Mouse (Mus musculus) v-Abl transformed pro-B cells (cell line): Measurements from ENCODE around the gene Dap.

ENCODE experiments used
- in situ Hi-C, 2 experiments: fragments of 400-800 bp; cut with MboI; formaldehyde crosslinking; loops; one replicate each; pipeline ENCODE4 v1.15.1; 2025; ENCODE audit not compliant: unreplicated experiment in 2 of 2

Dap gene

DNA sequence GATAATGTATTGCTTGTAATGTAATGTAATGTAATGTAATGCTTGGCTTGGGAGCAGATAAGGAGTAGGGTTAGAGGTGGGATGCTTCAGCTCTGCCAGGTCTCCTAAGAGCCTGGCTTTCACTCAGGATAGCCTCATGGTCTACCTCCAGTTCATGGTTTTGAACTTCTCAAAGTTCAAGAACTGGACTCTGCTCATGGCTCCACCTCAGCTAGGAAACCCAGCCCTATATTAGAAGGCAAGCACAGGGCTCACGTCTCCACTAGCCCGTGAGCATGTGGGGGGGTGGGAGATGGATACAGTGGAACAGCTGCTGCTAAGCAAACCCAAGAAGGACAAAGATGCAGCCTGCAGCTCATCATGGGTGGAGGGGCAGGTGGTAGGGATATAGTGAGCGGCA is 61.6 kb downstream of the Dap start:
- in situ Hi-C loops: no loop called here

DNA sequence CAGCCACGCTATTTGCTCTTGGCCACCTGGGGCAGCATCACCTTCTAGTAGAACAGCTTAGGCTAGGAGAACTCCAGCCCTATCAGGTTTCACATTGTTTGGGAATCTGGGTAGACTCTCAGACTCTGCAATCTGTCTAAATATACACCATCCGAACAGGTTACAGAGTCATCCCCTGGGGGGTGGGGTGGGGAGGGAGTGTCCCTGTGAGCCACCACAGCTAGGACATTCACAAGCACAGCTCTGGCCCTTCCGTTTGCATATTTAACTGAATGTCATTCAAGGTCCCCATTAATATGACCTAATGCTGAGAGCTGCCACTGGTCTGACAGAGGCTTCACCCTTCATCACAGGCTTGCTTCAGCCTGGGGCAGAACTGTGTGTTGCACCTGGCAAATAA is 68.5 kb downstream of the Dap start:
- in situ Hi-C loops: no loop called here

DNA sequence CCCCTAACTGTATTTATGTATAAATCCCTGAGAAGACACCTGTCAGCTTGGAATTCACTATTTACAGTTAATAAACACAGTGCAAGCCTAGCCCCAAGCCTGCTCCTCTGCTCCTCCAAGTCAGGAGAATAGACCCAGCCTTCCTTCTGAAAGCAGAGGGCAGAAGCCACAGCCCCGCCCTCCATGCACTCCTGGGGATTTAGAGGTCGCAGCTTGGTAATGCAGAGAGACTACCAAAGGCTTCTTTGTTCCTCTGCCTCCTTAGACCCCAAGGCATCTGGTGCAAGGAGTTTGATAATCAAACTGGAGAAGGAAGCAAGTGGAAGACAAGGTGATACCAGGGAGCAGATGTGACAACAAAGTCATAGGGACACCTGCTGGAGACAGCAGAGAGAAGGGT is 70.2 kb downstream of the Dap start:
- in situ Hi-C loops: no loop called here

DNA sequence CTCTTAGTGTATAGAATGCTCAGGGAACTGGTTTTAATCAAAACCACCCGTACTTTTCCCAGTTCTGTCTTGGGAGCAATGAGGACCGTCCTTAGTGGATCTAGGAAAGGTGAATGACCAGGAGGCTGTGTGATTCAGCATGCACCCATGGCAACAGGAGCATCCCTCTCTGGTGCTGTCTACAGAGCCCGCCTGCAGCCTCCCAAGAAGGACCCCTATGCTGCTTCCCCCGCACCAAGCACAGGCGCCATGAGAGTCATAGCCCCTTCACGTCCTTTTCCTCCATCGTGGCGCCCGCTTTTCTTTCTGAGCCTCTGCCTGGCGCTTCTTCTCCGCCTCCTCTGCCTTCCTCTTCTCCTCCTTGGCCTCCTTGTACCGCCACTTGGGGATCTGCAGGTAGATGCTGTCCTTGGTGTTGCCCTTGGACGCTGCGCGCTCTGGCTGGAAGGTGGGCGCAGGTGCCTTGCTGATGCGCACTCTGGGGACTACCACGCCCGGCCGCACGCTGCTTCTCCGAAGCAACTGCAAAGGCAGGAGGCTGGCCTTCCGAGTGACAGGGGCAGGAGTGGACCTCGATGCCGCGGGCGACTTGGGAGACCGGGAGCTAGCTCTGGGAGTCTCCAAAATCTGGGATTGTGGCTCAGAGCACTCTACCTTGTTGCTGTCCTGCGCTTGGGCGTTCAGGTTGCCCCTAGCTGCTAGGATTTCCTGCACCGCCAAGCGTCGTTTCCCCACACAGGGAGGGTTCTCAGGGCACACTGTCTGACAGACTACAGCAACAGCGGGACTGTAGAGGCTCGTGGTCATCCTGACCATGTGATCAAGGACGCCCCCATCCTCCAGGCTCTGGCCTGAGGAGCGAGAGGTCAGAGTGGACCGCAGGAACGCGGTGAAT is 73.0 kb downstream of the Dap start:
- in situ Hi-C loops: no loop called here

DNA sequence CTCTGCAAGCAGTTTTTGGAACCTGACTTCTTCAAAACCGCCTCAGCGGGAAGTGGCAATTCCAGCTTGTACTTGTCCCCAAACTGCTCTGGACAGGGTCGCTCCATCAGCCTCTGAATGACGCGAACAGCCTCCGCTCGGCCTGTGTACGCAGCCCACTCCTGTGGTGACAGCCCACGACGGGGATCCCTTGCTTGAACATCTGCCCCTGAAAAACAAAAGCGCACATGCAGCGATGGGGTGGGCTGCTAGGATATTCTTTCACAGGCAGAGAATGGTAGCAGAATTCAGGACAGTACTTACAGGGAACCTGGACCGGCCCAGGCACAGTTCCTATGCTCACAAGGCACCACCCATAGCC is 73.6 kb downstream of the Dap start:
- in situ Hi-C loops: no loop called here

DNA sequence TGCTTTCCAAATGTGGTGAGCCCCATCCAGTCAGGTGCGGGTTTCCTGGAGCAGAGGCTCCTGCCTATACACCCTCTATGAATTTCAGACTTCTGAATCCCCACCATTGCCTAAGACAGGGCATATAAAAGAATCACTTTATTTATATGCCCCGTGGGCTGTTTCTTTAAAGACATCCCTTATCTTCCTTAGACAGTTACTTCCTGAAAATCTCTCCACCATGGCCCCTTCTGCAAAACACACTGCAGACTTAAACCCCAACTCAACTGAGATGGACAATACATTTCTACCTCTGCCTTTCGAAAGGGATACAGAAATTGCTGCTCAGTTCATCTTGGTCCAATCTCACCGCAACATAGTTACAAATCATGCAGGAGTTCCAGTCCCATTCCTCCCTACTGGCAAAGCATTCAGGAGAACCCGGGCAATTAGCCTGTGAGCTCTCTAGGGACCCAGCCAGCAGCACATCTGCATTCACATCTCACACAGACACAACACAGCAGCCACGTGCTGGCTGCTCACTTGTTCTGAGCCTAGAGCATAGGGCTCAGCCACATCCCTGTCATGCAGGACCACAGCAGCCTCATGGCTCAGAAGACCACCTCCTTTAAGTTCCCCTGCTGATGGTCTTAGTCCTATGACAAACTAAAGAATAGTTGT is 75.3 kb downstream of the Dap start:
- in situ Hi-C loops: no loop called here

DNA sequence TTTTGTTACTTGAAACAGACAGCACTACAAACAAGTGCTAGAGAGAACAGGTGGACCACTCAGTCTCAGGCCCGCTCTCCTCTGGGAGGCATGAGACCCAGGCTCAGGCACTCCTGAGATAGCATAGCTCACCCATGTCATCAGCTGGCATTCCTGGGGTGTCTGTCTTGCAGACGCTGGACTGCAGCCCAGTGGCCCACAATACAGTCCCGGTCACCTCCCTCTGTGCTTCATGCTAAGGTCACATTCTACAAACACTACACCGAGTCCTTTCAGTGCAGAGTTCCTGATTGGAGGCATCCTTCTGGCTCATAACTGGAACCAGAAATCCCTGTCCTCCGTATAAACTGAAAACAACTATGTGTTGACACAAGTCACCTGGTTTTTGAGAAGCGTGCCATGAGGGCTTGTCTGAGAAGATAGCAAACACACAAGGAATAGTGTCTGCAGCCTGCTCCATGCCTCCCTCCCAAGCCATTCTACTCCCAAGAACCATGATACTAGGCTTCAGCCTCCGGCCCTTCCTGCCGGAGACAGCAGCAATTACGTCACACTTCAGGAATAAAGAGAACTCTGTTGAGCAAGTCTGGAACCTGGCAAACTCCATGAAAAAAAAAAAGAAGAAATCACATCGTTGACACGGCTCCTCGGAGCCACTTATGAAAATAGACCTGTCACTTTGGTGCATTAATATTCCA is 78.3 kb downstream of the Dap start:
- in situ Hi-C loops: loop anchor here (25.0 kb wide), 1 partner anchor 1460 kb away; no protein-coding TSS in a partner anchor

DNA sequence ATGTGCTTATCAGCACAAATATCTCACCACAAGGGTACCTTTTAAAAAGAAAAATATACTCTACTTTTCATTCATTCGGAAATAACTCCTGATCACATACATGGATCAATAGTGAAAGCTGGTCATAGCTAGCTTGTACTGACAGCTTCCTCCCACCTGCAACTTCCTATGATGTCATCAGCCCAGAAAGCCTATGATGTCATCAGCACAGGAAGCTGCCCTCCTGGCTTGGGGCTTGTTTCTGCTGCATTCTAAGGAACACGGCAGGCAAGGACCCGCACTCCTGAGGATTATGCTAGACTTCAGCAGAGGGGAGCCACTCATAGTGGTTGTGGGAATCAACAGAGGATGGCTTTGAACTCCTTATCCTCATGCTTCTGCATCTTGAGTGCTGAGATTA is 80.2 kb downstream of the Dap start:
- in situ Hi-C loops: loop anchor here (25.0 kb wide), 1 partner anchor 1458 kb away; no protein-coding TSS in a partner anchor

DNA sequence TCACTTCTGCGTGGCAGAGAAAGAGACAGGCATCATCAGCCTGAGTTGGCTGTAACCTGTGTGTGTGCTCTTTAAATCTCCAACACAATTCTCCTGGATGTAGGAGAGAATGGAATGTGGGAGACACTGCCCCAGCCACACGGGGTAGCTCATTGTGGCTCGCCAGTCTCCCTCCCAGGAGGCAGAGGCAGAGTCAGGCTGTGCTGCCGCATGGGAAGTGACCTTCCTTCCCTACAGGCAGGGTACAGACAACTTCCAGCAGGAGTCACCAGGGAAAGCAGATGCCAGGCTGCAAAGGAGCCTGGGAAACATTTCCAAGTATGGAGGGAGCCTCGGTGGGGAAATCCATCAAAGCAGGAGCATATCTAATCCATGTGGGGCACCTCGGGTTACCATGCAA is 81.1 kb downstream of the Dap start:
- in situ Hi-C loops: loop anchor here (25.0 kb wide), 1 partner anchor 1457 kb away; no protein-coding TSS in a partner anchor

DNA sequence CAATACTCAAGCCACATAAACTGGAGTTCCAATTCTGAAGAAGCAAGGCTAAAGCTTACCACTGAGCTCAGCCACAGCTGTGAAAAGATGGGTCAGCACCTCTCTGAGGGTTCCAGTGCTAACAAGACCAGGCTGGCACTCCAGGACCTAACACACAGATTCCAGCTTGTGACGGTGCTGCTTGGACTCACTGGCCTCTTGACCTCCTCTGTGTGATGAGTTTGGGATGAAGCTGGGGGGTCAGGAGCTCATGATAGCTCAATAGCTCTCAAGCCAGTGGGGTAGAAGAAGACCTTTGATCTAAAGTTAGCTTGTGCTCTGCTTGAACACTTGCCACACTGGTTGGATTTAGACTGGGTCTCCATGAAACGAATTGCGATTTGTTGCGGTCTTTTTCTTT is 82.6 kb downstream of the Dap start:
- in situ Hi-C loops: loop anchor here (25.0 kb wide), 1 partner anchor 1456 kb away; no protein-coding TSS in a partner anchor

DNA sequence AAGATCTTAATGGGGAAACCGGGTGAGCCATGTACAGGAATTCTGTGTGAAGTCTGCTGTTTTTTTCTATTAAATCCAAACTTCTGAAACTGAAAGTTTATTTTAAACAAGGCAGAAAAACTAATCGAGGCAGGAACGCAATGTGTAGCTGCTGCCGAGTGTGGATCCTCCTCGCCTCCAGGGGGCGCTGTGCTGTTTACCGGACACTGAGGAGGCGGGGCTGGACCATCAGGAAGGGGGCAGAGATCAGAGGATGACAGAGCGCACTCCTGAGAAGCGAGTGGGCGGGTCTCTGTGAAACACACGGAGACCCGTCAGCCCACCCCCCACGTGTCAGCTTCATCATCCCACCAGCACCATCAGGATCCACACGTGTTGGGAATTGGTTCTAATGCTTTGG is 85.4 kb downstream of the Dap start:
- in situ Hi-C loops: loop anchor here (25.0 kb wide), 1 partner anchor 1453 kb away; no protein-coding TSS in a partner anchor

DNA sequence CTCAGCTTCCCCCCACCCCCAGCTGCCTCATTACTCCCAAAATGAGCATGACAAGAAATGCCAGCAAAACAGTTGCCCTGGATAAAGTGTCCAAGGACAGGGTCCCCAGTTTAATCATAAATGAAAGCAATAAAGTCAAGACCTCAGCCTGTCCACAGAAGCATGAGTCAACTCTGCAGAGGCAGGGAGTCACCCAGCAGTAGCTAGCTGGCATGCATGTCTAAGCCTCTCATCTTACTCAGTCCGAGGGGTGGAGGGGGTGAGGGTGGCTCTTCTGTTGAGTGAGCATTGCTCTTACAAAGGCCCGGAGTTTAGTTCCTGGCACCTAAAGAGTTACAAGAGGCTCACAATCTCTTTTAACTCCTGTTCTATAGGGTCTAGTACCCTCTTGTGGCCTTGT is 87.9 kb downstream of the Dap start:
- in situ Hi-C loops: loop anchor here (25.0 kb wide), 1 partner anchor 1450 kb away; no protein-coding TSS in a partner anchor

DNA sequence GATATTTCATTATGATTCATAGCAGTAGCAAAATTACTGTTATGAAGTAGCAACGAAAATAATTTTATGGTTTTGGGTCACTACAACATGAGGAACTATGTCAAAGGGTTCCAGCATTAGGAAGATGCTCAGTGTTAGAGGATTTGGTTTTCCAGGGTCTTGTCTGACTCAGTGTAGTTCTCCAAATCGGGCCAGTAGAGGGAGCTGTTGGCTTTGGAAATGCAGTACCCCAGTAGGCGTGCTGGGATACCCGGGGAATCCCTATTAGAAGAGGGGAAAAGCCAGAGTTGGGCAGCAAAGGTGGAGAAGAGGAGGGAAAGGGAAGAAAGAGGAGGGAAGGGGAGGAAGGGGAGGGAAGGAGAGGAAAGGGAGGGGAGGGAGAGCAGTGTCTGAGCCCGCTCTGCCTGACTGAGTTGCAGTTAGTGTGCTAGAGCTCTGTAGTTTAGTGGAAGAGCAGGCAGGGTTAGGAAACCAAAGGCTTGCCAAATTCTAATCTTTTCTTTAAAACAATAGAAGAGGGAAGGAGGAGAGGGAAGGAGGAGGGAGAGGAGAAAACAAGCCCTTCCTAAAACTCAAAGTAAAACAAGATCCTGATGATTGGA is 91.6 kb downstream of the Dap start:
- in situ Hi-C loops: loop anchor here (5.0 to 25.0 kb wide), 4 partner anchors 102 to 1447 kb away; no protein-coding TSS in a partner anchor

DNA sequence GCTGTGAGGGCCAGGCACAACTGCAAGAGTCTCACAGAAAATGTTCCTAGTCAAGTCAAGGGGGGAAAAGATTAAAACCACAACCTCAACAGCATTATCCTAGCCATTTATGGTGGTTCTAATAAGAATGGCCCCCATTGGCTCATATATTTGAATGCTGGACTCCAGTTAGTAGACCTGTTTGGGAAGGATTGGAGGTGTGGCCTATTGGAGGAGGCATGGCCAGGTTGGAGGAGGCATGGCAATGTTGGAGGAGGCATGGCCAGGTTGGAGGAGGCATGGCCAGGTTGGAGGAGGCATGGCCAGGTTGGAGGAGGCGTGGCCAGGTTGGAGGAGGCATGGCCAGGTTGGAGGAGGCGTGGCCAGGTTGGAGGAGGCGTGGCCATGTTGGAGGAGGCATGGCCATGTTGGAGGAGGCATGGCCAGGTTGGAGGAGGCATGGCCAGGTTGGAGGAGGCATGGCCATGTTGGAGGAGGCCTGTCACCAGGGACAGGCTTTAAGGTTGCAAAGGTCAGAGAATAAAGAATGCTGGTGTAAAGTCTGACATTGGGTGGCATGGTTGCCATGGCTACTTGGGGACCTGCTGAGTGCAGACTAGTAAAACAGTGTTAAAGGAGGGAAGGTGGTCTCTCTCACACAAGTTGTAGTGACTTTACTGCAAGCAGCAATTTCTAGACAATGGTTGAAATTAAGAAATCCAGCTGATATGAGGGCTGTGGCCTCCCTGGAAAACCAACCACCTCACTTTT is 93.1 kb downstream of the Dap start:
- in situ Hi-C loops: loop anchor here (5.0 to 25.0 kb wide), 4 partner anchors 100 to 1445 kb away; no protein-coding TSS in a partner anchor

DNA sequence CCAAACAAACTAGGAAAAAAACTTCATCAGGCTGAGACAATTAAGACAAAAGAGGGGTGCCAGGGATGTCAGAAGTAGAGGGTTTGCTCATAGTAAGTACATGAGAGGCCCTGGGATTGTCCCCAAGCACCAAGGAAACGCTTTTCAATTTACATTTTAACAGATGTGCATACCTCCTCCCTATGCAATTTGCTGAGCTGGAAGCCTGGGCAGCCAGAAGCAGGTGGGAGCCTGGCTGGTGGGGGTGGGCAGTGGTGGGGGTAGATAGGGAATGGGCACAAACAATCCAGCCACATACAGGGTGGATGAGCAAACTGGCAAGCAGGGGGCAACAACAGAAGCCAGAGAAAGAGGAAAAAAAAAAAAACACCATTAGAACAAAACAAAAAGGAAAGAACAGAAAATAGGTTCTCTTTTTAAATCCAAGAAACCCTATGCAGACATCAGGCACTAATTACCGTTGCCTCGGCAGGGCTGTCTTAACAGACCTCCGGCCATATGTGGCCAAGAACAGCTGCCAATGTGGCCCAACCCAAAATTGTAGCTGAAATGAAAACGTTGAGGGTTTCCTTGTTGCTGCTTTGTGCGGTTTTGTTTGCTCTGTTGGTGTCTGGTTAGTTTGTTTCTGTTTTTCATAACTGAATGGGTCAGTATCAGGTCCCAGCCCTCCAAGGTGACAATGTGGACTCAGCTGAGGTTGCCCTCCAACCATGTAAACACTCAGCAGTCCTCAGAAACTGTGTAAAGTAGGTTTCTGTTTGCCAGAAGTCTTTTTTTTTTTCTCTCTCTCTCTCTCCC is 94.2 kb downstream of the Dap start:
- in situ Hi-C loops: loop anchor here (5.0 to 25.0 kb wide), 4 partner anchors 99 to 1444 kb away; no protein-coding TSS in a partner anchor

DNA sequence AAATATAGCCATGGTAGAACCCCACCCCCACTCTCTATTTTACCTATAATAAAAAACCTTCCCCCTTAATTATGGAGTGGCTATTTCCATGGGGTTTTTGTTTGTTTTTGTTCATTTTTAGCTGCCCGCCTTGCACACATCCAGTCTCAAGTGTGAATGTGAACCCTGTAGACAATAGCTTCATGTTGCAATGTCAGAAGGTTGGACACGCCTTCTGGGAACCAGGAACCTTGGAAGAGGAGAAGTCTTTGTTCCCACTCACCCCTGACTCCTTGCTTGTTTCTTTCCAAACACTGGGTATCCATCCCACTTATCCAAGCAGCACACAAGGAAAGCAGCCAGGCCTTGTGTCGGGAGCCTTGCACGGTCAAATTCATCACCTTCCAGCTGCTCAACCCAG is 94.9 kb downstream of the Dap start:
- in situ Hi-C loops: loop anchor here (5.0 to 25.0 kb wide), 4 partner anchors 98 to 1443 kb away; no protein-coding TSS in a partner anchor

DNA sequence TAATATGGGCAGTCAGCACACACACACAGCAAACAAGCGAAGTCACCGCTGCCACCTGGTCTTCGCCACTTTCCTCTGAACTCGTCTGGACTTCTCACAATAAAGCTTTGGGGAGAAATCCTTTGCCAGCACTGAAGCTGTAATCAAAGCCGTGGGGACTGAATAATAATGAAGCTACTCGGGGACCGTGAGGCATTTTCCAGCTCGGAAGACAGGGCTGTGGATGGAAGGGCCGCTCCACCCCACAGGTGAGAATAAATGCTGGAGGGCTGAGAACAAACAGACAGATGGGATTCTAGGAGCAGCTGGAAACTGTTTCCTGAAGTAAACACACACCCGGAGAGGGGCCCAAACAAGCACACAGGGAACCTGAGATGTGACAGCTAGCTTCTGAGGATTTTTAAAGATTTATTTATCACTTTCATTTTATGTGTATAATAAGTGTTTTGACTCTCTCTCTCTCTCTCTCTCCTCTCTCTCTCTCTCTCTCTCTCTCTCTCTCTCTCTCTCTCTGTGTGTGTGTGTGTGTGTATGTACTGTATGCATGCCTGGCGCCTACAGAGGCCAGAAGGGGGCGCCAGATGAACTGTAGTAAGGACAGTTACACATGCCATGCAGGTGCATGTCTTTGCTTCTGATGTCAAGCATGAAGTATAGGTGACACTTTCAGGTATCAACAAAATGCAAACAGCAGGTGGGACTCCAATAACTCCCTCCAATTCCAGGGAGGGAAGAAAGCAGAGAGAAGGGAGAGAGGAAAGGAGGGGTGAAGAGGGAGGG is 96.7 kb downstream of the Dap start:
- in situ Hi-C loops: loop anchor here (5.0 to 25.0 kb wide), 2 partner anchors 267 to 1442 kb away; no protein-coding TSS in a partner anchor

DNA sequence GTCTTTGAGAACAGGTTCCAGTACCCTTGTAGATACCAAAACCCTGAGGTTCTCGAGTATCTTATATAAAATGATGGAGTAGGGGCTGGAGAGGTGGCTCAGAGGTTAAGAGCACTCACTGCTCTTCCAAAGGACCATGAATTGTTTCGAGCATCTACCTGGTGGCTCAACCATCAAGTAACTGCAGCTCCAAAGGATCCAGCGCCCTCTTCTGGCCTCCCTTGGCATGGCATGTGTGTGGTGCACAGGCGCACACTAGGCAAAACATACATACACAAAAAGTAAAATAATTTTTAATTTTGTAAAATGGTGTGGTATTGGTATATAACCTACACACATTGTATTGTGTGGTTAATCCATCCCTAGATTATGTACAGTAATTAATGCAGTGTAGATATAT is 99.6 kb downstream of the Dap start:
- in situ Hi-C loops: loop anchor here (5.0 to 25.0 kb wide), 2 partner anchors 264 to 1439 kb away; no protein-coding TSS in a partner anchor
